Mouse (Mus musculus): ENCODE data around the gene Cbx2. TPM values are rescaled to one million over a fixed set of nuclear protein-coding genes. Genes with fewer than 3 reads are reported as not detected.
A peak's percentile ranks its signal among the peaks of the same experiment; 100 is the strongest.

Cbx2 gene
- total RNA-seq, 2 experiments from 2014 or later, result 3.2 to 3.9 TPM

DNA sequence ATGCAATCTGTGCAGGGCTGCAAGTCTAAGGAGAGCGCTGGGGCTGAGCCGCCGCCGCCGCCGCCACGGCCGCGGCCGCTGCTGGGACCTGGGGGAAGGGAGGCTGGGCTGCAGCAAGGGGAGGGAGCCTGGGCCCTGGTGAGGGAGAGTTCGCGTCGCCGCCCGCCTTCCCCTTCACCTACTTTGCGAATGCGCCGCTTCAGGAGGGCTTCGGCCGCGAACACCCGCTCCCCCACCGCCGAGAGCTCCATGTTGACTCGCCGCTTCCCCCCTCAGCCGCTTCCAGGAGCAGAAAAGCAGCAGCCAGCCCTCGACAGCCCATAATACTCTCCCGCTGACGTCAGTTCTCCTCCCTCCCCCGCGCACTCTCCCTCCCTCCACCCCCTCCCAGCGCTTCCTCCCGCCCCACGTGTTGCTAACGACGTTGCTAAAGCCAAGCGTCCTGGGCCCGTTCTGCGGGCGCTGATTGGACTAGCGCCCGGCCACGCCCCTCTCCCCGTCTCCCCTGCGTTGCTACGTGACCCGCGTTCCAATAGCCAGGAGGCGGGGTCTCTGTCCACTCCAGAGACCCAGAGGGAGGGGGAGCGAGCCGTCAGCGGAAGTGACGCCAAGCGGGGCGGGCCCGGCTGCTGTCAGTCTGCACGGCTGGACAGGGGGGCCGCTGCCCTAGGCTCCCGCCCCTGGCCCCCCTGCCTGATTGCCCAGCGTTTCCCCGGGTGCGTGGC lies 18.0 kb downstream of the Cbx2 start, which contains the start of gene Cbx8:
Cbx8 (minus strand) TSS at position 370 of the 725 bp plus-strand sequence.
- DNase-seq, result peak; percentile 98 to 99
- intact Hi-C loops (cut with DNase I), result no loop called here

DNA sequence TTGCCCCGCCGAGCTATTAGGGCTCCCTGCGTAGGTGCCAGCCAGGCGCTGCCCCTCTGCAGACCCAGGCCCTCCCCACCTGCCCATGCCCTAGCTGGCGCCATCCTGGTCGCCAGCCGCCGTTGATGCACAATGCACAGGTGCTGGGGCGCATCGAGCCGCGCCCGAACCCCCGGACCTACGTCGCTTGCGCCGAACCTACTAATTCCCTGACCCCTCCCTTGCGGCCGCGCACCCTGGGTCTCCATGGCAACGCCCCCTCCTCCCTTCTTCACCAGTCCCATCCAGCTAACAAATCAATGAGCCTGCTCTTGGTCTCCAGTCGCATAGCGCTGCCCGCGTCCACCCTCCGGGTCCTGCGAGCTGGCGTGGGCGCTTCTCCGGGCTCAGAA lies 18.6 kb downstream of the Cbx2 start:
- DNase-seq, result no peak
- intact Hi-C loops (cut with DNase I), result no loop called here

DNA sequence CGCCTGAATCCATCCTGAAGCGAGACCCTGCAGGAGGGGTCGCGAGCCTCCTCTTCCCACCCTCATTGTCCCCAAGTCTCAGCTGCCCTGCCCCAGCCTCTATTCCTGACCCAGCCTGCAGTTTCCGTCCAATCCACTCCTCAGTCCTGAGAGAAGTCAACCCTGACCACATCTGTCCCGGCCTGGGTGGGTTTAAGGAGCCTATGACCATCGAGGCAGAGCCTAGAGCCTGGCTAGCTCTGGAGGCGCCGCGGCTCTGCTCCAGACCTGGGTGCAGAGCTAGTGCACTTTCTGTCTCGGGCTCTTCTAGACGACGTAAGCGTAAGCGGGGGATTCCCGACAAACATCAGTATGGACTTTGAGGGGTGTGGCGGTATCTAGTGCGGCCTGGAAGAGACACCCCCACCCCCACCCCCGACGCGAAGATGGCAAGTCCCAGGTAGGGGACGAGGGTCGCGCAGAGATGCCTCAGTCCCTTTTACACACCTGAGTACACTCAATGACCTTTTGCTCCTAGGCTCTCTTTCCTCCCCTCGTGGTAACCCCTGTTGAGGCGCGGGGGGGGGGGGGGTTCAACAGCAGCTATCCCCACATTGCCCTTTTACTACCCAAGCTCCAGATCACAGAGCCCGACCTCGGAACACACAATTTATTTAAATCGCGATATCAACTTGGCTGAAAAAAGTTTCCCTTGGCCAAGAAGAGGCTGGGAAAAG lies 19.1 kb downstream of the Cbx2 start:
- DNase-seq, result no peak
- intact Hi-C loops (cut with DNase I), result no loop called here

DNA sequence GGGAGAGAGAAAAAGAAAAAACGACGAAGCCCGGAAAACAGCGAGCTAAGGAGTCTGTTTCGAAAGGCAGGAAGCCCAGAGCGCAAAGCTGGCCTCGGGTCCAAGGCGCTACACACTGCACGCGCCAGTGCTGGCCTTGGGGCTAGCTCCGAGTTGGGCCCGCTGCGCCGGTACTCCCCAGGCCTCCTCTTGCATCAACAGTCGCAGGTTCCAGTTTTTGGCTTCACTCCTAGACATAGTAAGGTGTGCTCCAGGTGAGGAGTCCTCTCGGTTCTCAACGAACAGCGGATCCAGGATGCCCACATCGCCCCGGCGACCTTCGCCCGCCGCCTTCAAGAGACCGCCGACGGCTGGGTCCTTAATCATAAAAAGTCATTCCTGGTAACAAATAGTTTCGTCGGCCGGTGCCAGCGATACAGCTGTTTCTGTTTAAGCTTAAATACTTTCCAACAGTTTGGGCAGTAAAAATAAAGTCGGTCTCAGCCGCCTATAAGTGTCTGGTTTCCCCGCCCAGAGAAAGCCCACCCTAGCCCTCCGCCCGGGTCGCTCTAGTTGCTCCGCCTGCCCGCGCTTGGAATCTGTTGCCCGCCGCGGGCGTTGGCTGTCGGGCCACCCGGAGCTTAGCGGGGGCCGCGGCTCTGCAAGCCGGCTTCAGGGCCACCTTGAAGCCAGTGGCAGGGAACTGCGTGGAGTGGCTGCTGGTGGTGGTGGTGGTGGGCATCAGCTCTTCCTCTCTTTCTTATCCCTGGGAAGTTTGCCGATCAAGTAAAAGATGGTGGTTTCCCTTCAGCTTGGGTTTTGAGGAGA lies 19.9 kb downstream of the Cbx2 start:
- DNase-seq, result peak in 1 of 2 experiments; percentile 14
- intact Hi-C loops (cut with DNase I), result no loop called here

DNA sequence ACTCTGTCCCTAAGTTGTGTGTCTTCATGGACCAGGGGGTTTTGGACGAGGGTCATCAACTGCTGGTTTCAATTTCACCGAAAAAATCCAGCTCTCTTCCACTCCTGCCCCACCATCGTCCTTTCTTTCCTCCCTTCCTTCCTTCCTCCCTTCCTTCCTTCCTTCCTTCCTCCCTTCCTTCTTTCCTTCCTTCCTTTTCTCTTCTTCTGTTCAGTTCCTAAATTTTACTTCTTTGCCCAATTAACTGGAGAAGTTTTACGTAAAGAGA lies 20.4 kb downstream of the Cbx2 start:
- DNase-seq, result no peak
- intact Hi-C loops (cut with DNase I), result no loop called here

DNA sequence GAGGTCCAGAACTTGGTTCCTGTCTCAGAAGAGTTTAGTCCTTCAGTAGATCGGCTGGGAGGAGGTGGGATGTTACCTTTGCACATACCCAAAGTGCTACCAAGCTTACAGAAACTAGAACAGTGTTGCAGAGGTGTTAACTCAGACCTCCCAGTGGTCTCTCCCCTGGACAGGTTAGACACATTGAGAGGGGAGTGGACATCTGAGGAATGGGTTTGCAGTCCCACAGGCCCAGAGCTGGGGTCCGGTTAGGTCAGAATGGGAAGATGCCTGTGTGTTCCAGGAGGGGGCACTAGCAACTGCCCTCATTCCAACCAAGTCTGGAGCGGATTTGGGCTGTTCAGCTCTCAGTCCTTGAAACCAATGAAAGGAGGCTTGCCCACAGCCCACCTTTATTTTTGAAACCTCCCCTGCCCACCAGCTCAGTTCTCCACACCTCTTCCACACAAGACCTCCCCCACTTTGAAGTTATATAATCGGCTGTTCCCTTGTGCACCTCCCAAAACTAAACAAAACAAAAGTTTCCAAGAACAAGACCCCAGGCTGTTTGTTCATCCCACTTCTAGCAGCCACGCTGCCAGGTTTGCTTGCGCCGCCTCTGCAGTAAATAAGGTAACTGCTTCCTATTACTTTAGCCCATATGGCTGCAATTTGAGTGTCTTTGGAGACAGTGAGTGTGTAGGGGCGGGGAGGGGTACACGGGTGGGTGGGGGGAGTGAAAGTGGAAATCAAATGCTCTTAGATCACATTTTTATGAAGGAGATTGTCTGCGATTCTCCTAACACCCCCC lies 21.2 kb downstream of the Cbx2 start:
- intact Hi-C loops (cut with DNase I), result no loop called here
- DNase-seq, result peak in 1 of 2 experiments; percentile 34

DNA sequence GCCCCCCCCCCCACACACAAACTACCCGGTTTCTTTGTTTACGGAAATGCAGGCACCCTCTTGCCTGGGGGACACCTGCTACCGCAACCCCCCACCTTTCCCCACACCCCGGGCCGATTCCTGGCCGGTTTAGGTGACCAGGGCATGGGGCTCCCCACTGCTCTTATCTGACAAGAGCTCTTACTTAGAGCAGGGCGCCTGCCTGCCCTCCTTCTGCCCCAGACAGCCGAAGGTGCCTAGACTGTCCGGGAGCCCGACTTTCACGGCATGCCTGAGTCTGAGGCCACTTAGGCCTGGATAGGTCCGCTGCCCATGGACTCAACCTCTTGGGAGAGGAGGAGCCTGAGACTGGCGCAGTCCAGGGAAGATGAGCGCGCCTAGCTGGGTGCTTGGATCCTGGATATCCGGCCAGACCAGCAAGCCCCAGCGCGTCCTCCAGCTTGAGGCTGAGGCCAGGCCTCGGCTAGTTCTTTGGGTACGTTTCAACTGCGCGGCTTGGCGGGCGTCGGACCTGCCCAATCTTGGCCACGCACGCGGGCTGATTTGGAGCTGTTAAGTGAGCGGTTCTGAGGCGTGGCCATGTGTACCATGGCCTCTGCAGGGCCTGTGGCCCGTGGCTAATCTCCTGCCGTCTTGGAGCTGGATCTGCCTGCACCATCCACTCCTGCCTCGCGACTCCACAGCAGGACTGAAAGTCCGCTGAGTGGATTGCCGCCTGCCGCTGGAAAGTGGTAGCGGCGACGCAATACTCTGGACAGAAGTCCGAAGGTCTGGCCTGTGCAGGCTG lies 22.0 kb downstream of the Cbx2 start:
- intact Hi-C loops (cut with DNase I), result no loop called here
- DNase-seq, result peak in 1 of 2 experiments; percentile 50

DNA sequence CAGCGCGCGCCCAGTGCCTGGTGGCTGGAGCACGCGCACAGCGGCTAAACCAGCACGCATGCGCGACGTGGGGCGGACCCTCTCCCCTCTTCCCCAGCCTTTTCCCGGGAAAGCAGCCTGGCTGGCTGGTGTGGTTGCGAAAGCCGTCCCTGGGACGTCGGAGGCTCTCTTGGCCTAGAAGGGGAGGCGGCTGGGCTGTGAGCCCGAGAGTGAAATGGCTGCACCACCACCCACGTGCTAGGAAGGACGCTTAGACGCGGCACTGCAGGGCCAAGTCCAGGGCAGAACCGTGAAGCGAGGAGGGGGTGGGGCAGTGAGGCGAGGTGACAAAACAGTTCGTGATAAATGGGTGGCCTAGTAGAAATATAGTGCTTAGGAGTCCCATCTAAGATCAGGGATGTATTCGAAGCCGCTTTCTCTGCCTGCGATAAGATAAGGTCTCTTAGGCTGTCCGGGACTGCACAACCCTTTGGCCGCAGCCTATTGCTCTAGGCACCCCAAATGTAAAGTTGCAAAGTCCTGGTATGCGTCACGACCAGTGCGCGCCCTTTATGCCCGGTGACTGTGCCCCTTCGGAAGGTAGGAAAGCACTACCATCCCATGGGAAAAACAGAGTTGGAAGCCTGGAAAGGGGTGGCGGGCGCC lies 24.0 kb downstream of the Cbx2 start:
- peak; percentile 66 to 75 for DNase-seq
- intact Hi-C loops (cut with DNase I), result no loop called here

DNA sequence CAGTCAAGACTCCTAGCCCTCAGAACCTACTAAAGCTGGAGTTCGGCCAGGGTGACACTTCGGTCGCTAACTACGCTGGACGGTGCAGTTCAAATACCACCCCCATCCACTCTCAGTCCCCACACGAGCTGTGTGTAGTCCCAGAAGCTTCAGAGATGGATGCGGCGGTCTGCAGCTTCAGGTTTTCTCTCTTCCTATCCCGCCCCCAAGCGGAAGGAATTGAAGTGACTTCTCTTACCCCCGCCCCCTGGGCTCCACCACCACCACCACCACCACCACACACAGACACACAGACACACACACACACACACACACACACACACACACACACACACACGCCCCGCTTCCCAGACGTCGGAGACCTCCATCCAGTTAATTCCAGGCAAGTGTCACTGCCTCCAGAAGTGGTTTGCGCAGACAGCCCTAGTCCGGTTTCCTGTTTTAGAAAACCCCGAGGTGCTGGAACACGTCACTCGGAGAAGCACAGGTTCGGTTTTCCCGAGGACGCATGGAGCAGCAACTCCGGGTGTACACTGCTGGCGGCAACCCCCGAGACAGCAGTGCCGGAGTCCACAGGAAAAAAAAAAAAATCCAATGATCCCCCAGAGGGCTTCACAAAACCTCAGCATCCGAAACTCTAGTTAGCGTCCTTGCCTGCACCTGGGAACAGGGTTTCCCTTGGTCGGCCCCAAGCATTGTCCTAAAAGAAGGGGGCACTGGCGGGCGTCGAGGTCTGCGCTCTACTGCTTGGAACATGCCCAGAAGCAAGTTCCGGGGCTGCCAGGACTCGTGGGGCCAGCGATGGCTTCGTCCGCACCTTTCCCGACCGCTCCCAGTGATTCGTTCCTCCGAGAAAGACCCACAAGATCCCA lies 24.7 kb downstream of the Cbx2 start:
- DNase-seq, result peak in 1 of 2 experiments; percentile 23
- intact Hi-C loops (cut with DNase I), result no loop called here

DNA sequence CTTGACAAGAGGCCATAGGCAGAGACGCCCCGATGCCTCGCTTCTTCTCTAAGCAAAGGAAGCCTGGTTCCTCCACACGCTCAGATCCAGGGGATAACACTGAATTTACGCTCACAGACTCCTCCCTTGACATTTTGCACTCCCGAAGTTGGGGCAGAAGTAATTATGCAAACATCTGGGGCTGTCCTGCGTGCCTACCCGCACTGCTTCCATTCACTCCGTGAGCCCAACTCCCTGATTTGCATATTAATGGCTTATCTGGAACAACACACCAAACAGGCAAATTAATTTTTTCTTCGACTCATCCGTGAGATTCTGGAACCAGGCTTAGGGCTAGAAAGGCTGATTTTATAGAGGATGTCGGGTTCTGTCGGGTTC lies 25.4 kb downstream of the Cbx2 start:
- DNase-seq, result no peak
- intact Hi-C loops (cut with DNase I), result no loop called here

DNA sequence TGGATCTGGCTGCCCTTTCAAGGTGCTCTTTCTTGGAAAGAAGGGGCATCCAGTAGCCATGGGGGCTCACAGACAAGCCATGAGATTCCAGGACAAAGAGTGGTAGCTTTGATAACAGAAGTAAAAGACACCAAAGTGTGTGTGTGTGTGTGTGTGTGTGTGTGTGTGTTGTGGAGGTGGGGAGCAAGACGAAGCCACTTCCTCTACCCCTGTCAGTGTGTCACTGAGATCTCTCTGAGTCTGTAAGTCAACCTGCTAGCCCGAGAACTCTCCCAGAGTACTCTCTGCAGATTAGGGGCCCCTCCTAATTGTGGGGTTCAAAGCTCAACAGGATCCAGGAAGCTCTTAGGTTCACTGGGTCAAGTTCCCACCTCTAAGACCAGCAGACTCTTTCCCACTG lies 27.6 kb downstream of the Cbx2 start:
- intact Hi-C loops (cut with DNase I), result no loop called here
- DNase-seq, result no peak

DNA sequence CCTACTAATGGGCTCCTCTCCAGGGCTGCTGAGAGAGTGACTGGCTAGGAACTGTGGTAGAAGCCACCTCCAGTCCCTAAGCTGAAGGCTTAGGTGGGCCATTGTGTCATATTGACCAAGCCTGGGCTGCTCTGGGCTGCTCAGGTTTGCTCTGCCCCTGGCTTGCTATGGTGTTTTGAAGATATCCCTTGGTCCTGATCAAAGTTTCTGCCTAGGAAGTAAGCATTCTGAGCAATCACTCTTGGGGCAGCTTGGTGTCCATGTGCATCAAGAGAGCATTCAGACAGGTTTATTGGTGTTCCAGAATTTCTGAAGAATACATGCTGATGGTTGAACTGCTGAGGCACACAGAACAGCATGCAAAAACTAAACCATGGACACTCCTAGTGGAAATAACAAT lies 28.7 kb downstream of the Cbx2 start:
- no peak for DNase-seq
- intact Hi-C loops (cut with DNase I), result no loop called here

DNA sequence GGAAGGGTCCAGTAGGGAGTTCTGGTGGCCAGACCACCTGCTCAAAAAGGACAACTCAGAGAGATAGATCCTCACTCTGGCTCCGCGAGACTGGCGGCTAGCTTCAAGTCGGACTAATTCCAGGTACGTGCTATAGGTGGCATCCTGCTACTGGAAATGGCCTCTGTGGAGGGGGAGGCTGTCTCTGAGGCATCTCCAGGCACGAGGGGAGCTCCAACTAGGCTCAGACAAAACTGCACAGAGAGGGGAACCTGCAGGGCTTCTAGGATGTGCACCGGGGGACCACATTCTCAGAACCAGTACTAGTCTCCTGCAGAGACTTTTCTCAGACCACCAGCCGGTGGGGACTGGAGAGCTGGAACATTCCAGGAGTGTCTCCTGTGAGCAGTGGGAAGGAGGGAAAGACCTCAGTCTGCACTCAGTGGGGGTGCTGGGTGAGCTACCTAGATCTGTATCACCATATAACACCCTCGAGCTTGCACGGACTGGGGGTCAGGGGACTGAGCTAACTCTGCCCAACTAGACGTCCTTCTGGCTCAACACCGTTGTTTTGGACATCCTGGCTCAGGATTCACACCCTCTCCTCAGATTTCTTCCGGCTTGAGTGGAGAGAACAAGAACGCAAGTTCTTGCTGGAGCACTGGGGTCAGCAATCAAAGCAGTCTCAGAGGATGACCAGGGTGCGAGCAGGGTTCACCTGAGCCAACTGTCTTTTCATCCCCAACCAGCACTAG lies 29.3 kb downstream of the Cbx2 start:
- peak in 1 of 2 experiments; percentile 15 for DNase-seq
- intact Hi-C loops (cut with DNase I), result loop anchor here (1.0 kb wide), 1 partner anchor 138 kb away; no protein-coding TSS in a partner anchor

DNA sequence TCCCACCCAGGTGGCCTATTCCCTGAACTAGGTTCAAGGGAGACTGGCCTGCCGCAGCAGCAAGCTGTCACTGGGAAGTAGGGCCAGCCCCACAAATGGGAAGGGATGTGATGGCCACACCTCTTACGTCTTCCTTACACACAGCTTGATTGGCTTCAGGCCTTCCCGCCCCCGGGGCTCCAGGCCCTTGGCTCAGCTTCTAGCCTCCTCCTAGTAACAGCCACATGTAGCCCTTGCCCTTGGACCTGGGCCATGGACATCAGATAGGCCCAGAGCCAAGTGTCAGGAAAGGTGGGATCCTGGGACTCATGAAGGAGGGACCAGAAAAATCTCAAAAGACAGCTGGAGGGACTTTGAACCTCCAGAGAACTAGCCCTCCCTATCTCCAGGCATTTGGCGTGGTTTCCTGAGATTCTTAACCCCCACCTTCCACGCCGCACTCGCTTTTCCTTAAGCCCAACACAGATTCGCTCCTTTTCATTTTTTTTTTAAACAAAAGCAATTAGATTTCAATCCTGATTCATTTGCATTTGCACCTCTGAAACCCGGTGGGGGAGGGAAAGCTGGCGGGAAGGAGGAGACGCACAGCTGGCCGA lies 30.0 kb downstream of the Cbx2 start:
- intact Hi-C loops (cut with DNase I), result loop anchor here (1.0 kb wide), 1 partner anchor 138 kb away; no protein-coding TSS in a partner anchor
- peak; percentile 46 to 47 for DNase-seq

DNA sequence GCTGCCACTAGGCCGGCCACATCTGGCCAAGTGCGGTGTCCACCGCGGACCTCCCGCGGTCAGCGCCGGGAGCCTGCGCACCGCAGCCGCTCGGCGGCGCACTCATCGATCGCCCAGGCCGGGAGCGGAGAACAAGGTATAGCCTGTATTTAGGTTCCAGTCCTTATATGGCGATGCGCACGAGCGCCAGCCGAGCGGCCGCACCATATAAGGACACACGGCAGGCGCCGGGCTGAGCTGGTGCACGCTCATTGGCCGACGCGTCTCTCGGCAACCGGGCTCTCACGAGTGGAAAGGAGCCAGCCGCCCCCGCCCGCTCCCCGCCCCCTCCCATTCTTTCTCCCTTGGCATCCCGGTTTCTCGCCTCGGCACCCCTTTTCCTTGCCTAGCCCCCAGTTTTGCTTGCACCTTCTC lies 30.5 kb downstream of the Cbx2 start:
- peak; percentile 70 to 73 for DNase-seq
- intact Hi-C loops (cut with DNase I), result no loop called here

DNA sequence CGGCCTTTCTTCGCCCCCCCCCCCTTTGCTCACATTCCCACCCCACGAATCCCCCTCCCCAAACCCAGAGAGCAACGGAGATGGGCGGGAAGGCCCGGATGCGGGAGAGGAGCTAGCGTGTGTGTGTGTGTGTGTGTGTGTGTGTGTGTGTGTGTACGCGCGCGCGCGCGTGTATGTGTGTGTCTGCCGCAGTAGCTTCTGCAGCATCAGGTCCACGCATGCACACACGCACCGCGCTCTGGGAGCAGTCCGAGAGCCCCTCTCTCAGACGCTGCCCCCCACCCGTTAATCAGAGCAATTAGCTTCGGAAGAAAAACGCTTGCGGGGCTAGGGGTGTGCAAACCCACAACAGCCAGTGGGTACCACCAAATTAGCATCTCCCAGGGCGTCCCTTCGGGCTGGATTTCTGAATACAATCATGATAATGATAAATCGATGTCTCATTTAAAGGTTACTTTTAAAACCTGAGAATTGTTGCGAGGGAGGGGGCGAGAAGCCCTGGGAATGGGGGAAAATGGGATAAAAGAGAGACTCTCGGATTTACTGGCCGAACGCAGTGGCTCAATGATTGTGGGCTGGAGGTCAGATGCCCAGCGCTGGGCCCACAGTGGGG lies 31.1 kb downstream of the Cbx2 start:
- DNase-seq, result no peak
- intact Hi-C loops (cut with DNase I), result loop anchor here (1.0 kb wide), 1 partner anchor 31 kb away; no protein-coding TSS in a partner anchor

Data from heart, postnatal 36 days (tissue).